Mouse (Mus musculus) forelimb bud, embryonic 11.5 days (tissue): Measurements from ENCODE around the gene Ccser1.

Experiments used
- DNase-seq: peaks from one replicate; pipeline ENCODE4 v3.0.0-alpha.2; 2012; ENCODE audit warnings: low read depth, low spot score

The Ccser1 gene

GRCm38 (mm10) chr6:61296188-61297037 lies 116.3 kb downstream of the Ccser1 start:
- no peak for DNase-seq

GRCm38 (mm10) chr6:61300441-61300840 lies 120.3 kb downstream of the Ccser1 start:
- DNase-seq, result no peak

GRCm38 (mm10) chr6:61300975-61301374 lies 120.9 kb downstream of the Ccser1 start:
- no peak for DNase-seq

GRCm38 (mm10) chr6:61301631-61302030 lies 121.5 kb downstream of the Ccser1 start:
- DNase-seq, result peak; percentile 28

GRCm38 (mm10) chr6:61311324-61312091 lies 131.4 kb downstream of the Ccser1 start:
- DNase-seq, result no peak

GRCm38 (mm10) chr6:61315884-61316601 lies 135.9 kb downstream of the Ccser1 start:
- DNase-seq, result peak; percentile 49

- no peak for DNase-seq
Measured at GRCm38 (mm10) chr6:61320842-61321241, 140.7 kb downstream of the Ccser1 start.

- DNase-seq, result no peak
Measured at GRCm38 (mm10) chr6:61322328-61322727, 142.2 kb downstream of the Ccser1 start.

GRCm38 (mm10) chr6:61326131-61326530 lies 146.0 kb downstream of the Ccser1 start:
- DNase-seq, result no peak

GRCm38 (mm10) chr6:61328981-61329380 lies 148.9 kb downstream of the Ccser1 start:
- no peak for DNase-seq

GRCm38 (mm10) chr6:61329593-61330540 lies 149.7 kb downstream of the Ccser1 start:
- DNase-seq, result no peak

GRCm38 (mm10) chr6:61334466-61334865 lies 154.3 kb downstream of the Ccser1 start:
- no peak for DNase-seq

- DNase-seq, result peak; percentile 4
Measured at GRCm38 (mm10) chr6:61347045-61347838, 167.1 kb downstream of the Ccser1 start.

GRCm38 (mm10) chr6:61363722-61364121 lies 183.6 kb downstream of the Ccser1 start:
- no peak for DNase-seq

- DNase-seq, result no peak
Measured at GRCm38 (mm10) chr6:61382526-61382925, 202.4 kb downstream of the Ccser1 start.

- no peak for DNase-seq
Measured at GRCm38 (mm10) chr6:61382991-61383390, 202.9 kb downstream of the Ccser1 start.

GRCm38 (mm10) chr6:61387046-61387445 lies 206.9 kb downstream of the Ccser1 start:
- DNase-seq, result no peak

- DNase-seq, result no peak
Measured at GRCm38 (mm10) chr6:61427490-61427889, 247.4 kb downstream of the Ccser1 start.

- DNase-seq, result no peak
Measured at GRCm38 (mm10) chr6:61430881-61431725, 251.0 kb downstream of the Ccser1 start.
